Mouse (Mus musculus) liver, embryonic 13.5 days (tissue): ENCODE measurements at regions not wholly inside any gene's neighbourhood (a gene's known extent, or its start where the extent isn't known, plus 50 kb on each side); places are given as distances from the start of the nearest gene placed in this dataset.

Experiments used
- ATAC-seq: fragments of 200-750 bp; cut with Nextera tagmentation; 2 replicates; pipeline ENCODE4 v1.8.0; 2017; ENCODE audit warnings: low read depth, mild to moderate bottlenecking, moderate number of reproducible peaks, moderate library complexity
- DNase-seq: peaks from one replicate; pipeline ENCODE4 v3.0.0; 2022
- H3K27ac ChIP-seq: fragments of 300-500 bp; sonication (generic); 2 replicates; pipeline ENCODE4 v1.5.1; 2015; ENCODE audit warnings: moderate library complexity, mild to moderate bottlenecking, inconsistent platforms
- H3K27me3 ChIP-seq: fragments of 300-500 bp; sonication (generic); 2 replicates; pipeline ENCODE4 v1.6.1; 2015; ENCODE audit warnings: mild to moderate bottlenecking, inconsistent platforms
- H3K36me3 ChIP-seq: fragments of 300-500 bp; sonication (generic); 2 replicates; pipeline ENCODE4 v1.6.1; 2015; ENCODE audit warnings: mild to moderate bottlenecking, inconsistent platforms
- H3K4me1 ChIP-seq: fragments of 300-500 bp; sonication (generic); replicated peaks from 2 replicates; pipeline ENCODE4 v1.6.1; 2015; ENCODE audit warnings: inconsistent platforms
- H3K4me2 ChIP-seq: fragments of 300-500 bp; sonication (generic); 2 replicates; pipeline ENCODE4 v1.6.1; 2015; ENCODE audit warnings: inconsistent platforms, mild to moderate bottlenecking, moderate library complexity
- H3K4me3 ChIP-seq: fragments of 300-500 bp; sonication (generic); replicated peaks from 2 replicates; pipeline ENCODE4 v1.5.1; 2015; ENCODE audit warnings: mild to moderate bottlenecking, inconsistent platforms
- H3K9ac ChIP-seq: fragments of 300-500 bp; sonication (generic); 2 replicates; pipeline ENCODE4 v1.6.1; 2015; ENCODE audit warnings: mild to moderate bottlenecking, inconsistent platforms
- H3K9me3 ChIP-seq: fragments of 300-500 bp; sonication (generic); replicated peaks from 2 replicates; pipeline ENCODE4 v1.6.1; 2016; ENCODE audit warnings: inconsistent platforms
- WGBS: fragments of 180-500 bp; shearing (Covaris S2); methylation state at CpG from one replicate; pipeline ENCODE4 v1.1.7; 2015; ENCODE audit not compliant: insufficient replicate concordance; 5-methylcytosine and 5-hydroxymethylcytosine counted together

GRCm38 (mm10) chr8:90502879-90503278 lies 154.7 kb upstream of the Tox3 start:
- Histone ChIP-seq H3K4me1 (no peaks in the 10 kb centered on the region), H3K9ac (no peak overlapping the region), H3K27ac (no peak overlapping the region), H3K36me3 (no peaks in the 10 kb centered on the region), H3K4me2 (no peak overlapping the region), H3K27me3 (no peaks in the 10 kb centered on the region), H3K9me3 (no peaks in the 10 kb centered on the region), H3K4me3 (no peak overlapping the region)
- ATAC-seq = no peak
- 37% methylated on average over 2 of the region's 2 CpGs for WGBS
- DNase-seq = no peak

- Histone ChIP-seq H3K9me3 (no peaks in the 10 kb centered on the region), H3K4me1 (no peaks in the 10 kb centered on the region), H3K4me3 (no peak overlapping the region), H3K27me3 (no peaks in the 10 kb centered on the region), H3K9ac (no peak overlapping the region), H3K4me2 (no peak overlapping the region), H3K27ac (no peak overlapping the region), H3K36me3 (no peaks in the 10 kb centered on the region)
- 25% methylated on average over 1 of the region's 1 CpGs for WGBS
- DNase-seq (no peak), ATAC-seq (no peak)
These were observed 151.2 kb upstream of the Tox3 start for GRCm38 (mm10) chr8:90499315-90499714.

GRCm38 (mm10) chr8:90496658-90497163 lies 148.6 kb upstream of the Tox3 start:
- no peak for ATAC-seq
- no peaks in the 10 kb centered on the region for H3K27me3 ChIP-seq
- no peak overlapping the region for H3K9ac ChIP-seq
- no peaks in the 10 kb centered on the region for H3K9me3 ChIP-seq
- WGBS = 15% methylated on average over 13 of the region's 13 CpGs
- H3K4me3 ChIP-seq = no peak overlapping the region
- no peaks in the 10 kb centered on the region for H3K4me1 ChIP-seq
- no peak for DNase-seq
- no peak overlapping the region for H3K4me2 ChIP-seq
- H3K27ac ChIP-seq = no peak overlapping the region
- H3K36me3 ChIP-seq = no peaks in the 10 kb centered on the region

- Histone ChIP-seq H3K27ac (no peak overlapping the region), H3K9ac (no peak overlapping the region), H3K4me3 (no peak overlapping the region), H3K36me3 (no peaks in the 10 kb centered on the region), H3K9me3 (no peaks in the 10 kb centered on the region), H3K4me2 (no peak overlapping the region), H3K27me3 (no peaks in the 10 kb centered on the region), H3K4me1 (no peaks in the 10 kb centered on the region)
- no peak for DNase-seq
- 62% methylated on average over 5 of the region's 5 CpGs for WGBS
- ATAC-seq = no peak
These were observed 147.8 kb upstream of the Tox3 start for GRCm38 (mm10) chr8:90495943-90496371.

- no peak for ATAC-seq
- no peaks in the 10 kb centered on the region for H3K4me1 ChIP-seq
- no peak overlapping the region for H3K9ac ChIP-seq
- H3K9me3 ChIP-seq = no peaks in the 10 kb centered on the region
- 49% methylated on average over 14 of the region's 14 CpGs for WGBS
- no peak overlapping the region for H3K4me2 ChIP-seq
- no peak overlapping the region for H3K27ac ChIP-seq
- no peaks in the 10 kb centered on the region for H3K36me3 ChIP-seq
- no peaks in the 10 kb centered on the region for H3K27me3 ChIP-seq
- H3K4me3 ChIP-seq = no peak overlapping the region
- DNase-seq = no peak
These were observed 144.5 kb upstream of the Tox3 start for GRCm38 (mm10) chr8:90492521-90493225.

GRCm38 (mm10) chr8:90491691-90492090 lies 143.5 kb upstream of the Tox3 start:
- Histone ChIP-seq H3K4me3 (no peak overlapping the region), H3K9me3 (no peaks in the 10 kb centered on the region), H3K9ac (no peak overlapping the region), H3K27me3 (no peaks in the 10 kb centered on the region), H3K4me2 (no peak overlapping the region), H3K36me3 (no peaks in the 10 kb centered on the region), H3K27ac (no peak overlapping the region), H3K4me1 (no peaks in the 10 kb centered on the region)
- ATAC-seq (no peak), DNase-seq (no peak)
- 48% methylated on average over 7 of the region's 7 CpGs for WGBS

- Histone ChIP-seq H3K4me2 (no peak overlapping the region), H3K9me3 (no peaks in the 10 kb centered on the region), H3K4me3 (no peak overlapping the region), H3K4me1 (no peaks in the 10 kb centered on the region), H3K27me3 (no peaks in the 10 kb centered on the region), H3K27ac (no peak overlapping the region), H3K9ac (no peak overlapping the region), H3K36me3 (no peaks in the 10 kb centered on the region)
- DNase-seq (no peak), ATAC-seq (no peak)
- WGBS = 58% methylated on average over 17 of the region's 17 CpGs
These were observed 142.7 kb upstream of the Tox3 start for GRCm38 (mm10) chr8:90490734-90491441.

- Histone ChIP-seq H3K4me3 (no peak overlapping the region), H3K9ac (no peak overlapping the region), H3K4me1 (no peaks in the 10 kb centered on the region), H3K9me3 (no peaks in the 10 kb centered on the region), H3K27me3 (no peaks in the 10 kb centered on the region), H3K4me2 (no peak overlapping the region), H3K27ac (no peak overlapping the region), H3K36me3 (no peaks in the 10 kb centered on the region)
- ATAC-seq = no peak
- DNase-seq = no peak
- WGBS = 58% methylated on average over 3 of the region's 3 CpGs
These were observed 138.4 kb upstream of the Tox3 start for GRCm38 (mm10) chr8:90486556-90486955.

- H3K27ac ChIP-seq = no peak overlapping the region
- no peaks in the 10 kb centered on the region for H3K27me3 ChIP-seq
- WGBS = 51% methylated on average over 4 of the region's 4 CpGs
- H3K9me3 ChIP-seq = no peaks in the 10 kb centered on the region
- no peak overlapping the region for H3K4me3 ChIP-seq
- no peaks in the 10 kb centered on the region for H3K36me3 ChIP-seq
- H3K9ac ChIP-seq = no peak overlapping the region
- DNase-seq = no peak
- no peak overlapping the region for H3K4me2 ChIP-seq
- ATAC-seq = no peak
- H3K4me1 ChIP-seq = no peaks in the 10 kb centered on the region
These were observed 130.0 kb upstream of the Tox3 start for GRCm38 (mm10) chr8:90478149-90478548.

GRCm38 (mm10) chr8:90474066-90474465 lies 125.9 kb upstream of the Tox3 start:
- Histone ChIP-seq H3K36me3 (no peaks in the 10 kb centered on the region), H3K4me2 (no peak overlapping the region), H3K9me3 (no peaks in the 10 kb centered on the region), H3K4me3 (no peak overlapping the region), H3K9ac (no peak overlapping the region), H3K4me1 (no peaks in the 10 kb centered on the region), H3K27ac (no peak overlapping the region), H3K27me3 (no peaks in the 10 kb centered on the region)
- no peak for DNase-seq
- WGBS = 63% methylated on average over 7 of the region's 7 CpGs
- no peak for ATAC-seq

- Histone ChIP-seq H3K4me2 (no peak overlapping the region), H3K4me3 (no peak overlapping the region), H3K36me3 (no peaks in the 10 kb centered on the region), H3K27me3 (no peaks in the 10 kb centered on the region), H3K9ac (no peak overlapping the region), H3K27ac (no peak overlapping the region), H3K9me3 (no peaks in the 10 kb centered on the region), H3K4me1 (no peaks in the 10 kb centered on the region)
- no peak for ATAC-seq
- DNase-seq = no peak
- WGBS = 66% methylated on average over 11 of the region's 11 CpGs
These were observed 122.7 kb upstream of the Tox3 start for GRCm38 (mm10) chr8:90470826-90471225.

GRCm38 (mm10) chr8:90463708-90464107 lies 115.6 kb upstream of the Tox3 start:
- Histone ChIP-seq H3K4me1 (no peaks in the 10 kb centered on the region), H3K4me3 (no peak overlapping the region), H3K27me3 (no peaks in the 10 kb centered on the region), H3K36me3 (no peaks in the 10 kb centered on the region), H3K4me2 (no peak overlapping the region), H3K9ac (no peak overlapping the region), H3K9me3 (no peaks in the 10 kb centered on the region), H3K27ac (no peak overlapping the region)
- DNase-seq (no peak), ATAC-seq (no peak)
- WGBS = 20% methylated on average over 1 of the region's 1 CpGs
